Mouse (Mus musculus) thymus, postnatal 0 days (tissue): ENCODE results near the gene Wdr66. TPM values are rescaled to one million over a fixed set of nuclear protein-coding genes. Genes with fewer than 3 reads are reported as not detected.
"Not testable (repeated sequence)": the region's sequence is repeated elsewhere in the genome, so short reads cannot be mapped to it uniquely, and the experiment has no call there.

Source experiments
- DNase-seq: peaks from one replicate; pipeline ENCODE4 v3.0.0-alpha.2; 2015; ENCODE audit warnings: low spot score
- polyA plus RNA-seq: library from polyadenylated mRNA; unstranded; fragments of >200 nt; fragmentation: Nextera tagmentation; extraction: Ambion mirVana; gene quantifications from 2 replicates; pipeline ENCODE4 v1.2.1, GENCODE M21; 2015

The Wdr66 gene
- polyA plus RNA-seq = 0.36 and 0.56 TPM in 2 replicates

- DNase-seq = peak; percentile 60
These were observed at the start of gene Wdr66 for GRCm38 (mm10) chr5:123251834-123252233. Gene Wdr66 (plus strand): TSS chr5:123252102.

GRCm38 (mm10) chr5:123202771-123203170 is 49.1 kb upstream of the Wdr66 start:
- not testable (repeated sequence) for DNase-seq

GRCm38 (mm10) chr5:123203591-123203990 is 48.3 kb upstream of the Wdr66 start:
- DNase-seq = not testable (repeated sequence)

- DNase-seq = not testable (repeated sequence)
These were observed 29.4 kb upstream of the Wdr66 start for GRCm38 (mm10) chr5:123222346-123223050.

- DNase-seq = no peak
These were observed 28.9 kb upstream of the Wdr66 start for GRCm38 (mm10) chr5:123223051-123223410.

- not testable (repeated sequence) for DNase-seq
These were observed 28.0 kb upstream of the Wdr66 start for GRCm38 (mm10) chr5:123223861-123224260.

- DNase-seq = no peak
These were observed 25.1 kb upstream of the Wdr66 start for GRCm38 (mm10) chr5:123226851-123227250.

GRCm38 (mm10) chr5:123227762-123228523 is 24.0 kb upstream of the Wdr66 start:
- peak; percentile 91 for DNase-seq

GRCm38 (mm10) chr5:123228524-123228922 is 23.4 kb upstream of the Wdr66 start:
- peak; percentile 9 for DNase-seq

GRCm38 (mm10) chr5:123229296-123229695 is 22.6 kb upstream of the Wdr66 start:
- no peak for DNase-seq

GRCm38 (mm10) chr5:123232180-123232579 is 19.7 kb upstream of the Wdr66 start:
- no peak for DNase-seq

GRCm38 (mm10) chr5:123235731-123236130 is 16.2 kb upstream of the Wdr66 start:
- peak; percentile 89 for DNase-seq

- no peak for DNase-seq
These were observed 15.5 kb upstream of the Wdr66 start for GRCm38 (mm10) chr5:123236426-123236825.

GRCm38 (mm10) chr5:123239501-123239900 is 12.4 kb upstream of the Wdr66 start:
- DNase-seq = no peak

GRCm38 (mm10) chr5:123245518-123245917 is 6.4 kb upstream of the Wdr66 start:
- DNase-seq = peak; percentile 40

- no peak for DNase-seq
These were observed 512 bp upstream of the Wdr66 start for GRCm38 (mm10) chr5:123251390-123251789.

- DNase-seq = no peak
These were observed 5.2 kb downstream of the Wdr66 start for GRCm38 (mm10) chr5:123256841-123257755.

- peak; percentile 69 for DNase-seq
These were observed 7.1 kb downstream of the Wdr66 start for GRCm38 (mm10) chr5:123258990-123259389.

GRCm38 (mm10) chr5:123260698-123261097 is 8.8 kb downstream of the Wdr66 start:
- DNase-seq = no peak

GRCm38 (mm10) chr5:123266909-123267308 is 15.0 kb downstream of the Wdr66 start:
- no peak for DNase-seq
